In the genomic region with DNA sequence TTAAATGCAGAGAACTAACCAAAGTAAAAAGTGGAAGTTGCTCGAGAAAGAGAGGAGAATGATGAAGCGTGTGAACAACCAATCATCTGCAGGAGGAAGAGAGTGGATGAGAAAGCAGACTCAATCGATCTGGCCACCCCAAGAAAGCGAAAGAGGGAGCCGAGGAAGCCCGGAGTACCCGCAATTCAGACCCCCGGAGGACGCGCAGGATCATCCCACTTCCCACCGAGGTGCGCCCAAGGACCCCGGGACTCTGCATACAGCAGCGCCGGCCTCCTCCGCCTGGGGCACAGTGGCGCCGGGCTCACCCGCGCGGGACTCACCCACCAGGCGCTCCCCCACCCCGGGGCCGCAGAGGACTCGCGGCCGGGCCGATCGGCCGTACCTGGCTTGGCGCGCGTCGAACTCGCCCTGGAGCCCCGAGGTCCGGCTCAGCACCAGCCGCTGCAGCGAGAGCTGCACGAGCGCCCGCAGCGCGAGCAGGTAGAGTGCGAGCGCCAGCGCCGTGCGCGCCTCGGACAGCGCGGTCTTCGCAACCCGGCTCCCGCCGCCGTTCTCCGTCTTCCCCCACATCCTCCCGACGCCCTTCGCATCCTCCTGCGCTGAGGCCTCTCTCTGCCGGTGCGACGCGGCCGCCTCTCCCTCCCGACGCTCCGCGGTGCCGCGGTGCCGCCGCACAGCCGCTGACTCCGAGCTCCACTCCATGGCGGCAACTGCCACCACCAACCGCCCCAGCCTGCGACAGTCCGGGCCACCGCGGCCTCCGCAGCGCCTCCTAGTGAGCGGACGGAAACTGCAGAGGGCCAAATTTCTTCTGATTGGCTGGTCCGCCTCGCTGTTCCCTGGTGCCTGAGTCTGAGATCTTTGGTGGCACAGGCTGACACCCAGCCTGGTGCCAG, we compare ENCODE assay signal across 8 mouse cellular contexts. TPM values are rescaled to one million over a fixed set of nuclear protein-coding genes. Genes with fewer than 3 reads are reported as not detected.
DNase-seq lines count a peak whose midpoint lies in the region; ATAC-seq lines count a peak whose summit lies in the region.

TSS of gene Ermp1 (minus strand) at position 765 of the 899 bp plus-strand sequence.

- peak; percentile 96 for ATAC-seq in hindbrain, embryonic 13.5 days (ENCODE audit: low FRiP score)

- peak within 1 kb of the TSS; percentile 63 for H3K4me2 ChIP-seq in hindbrain, embryonic 13.5 days

- 0 out of 2 replicates have a peak, but pooled peaks cover 4% of the 10 kb centered on the region for H3K4me1 ChIP-seq in hindbrain, embryonic 13.5 days (replicated peaks)

- H3K4me3 ChIP-seq in hindbrain, embryonic 13.5 days, result peak within 1 kb of the TSS; percentile 83

- peak; percentile 91 for DNase-seq in NIH3T3 (ENCODE audit: low read depth)
- peak; percentile 99 for DNase-seq in cerebellum, postnatal 10 days
- peak; percentile 90 to 98 for DNase-seq in frontal cortex, postnatal 14 days (ENCODE audit: low spot score in 2 of 2)
- DNase-seq in layer of hippocampus, postnatal 25 days (ENCODE audit: extremely low spot score in 1 of 2, low spot score in 1 of 2), result peak; percentile 99 to 100
- peak; percentile 96 for DNase-seq in lung, postnatal 25 days (ENCODE audit: low spot score)
- DNase-seq in retina, embryonic 14.5 days (ENCODE audit: low spot score), result peak; percentile 97
- DNase-seq in thymus, postnatal 4 days, result peak; percentile 99

- H3K36me3 ChIP-seq in hindbrain, embryonic 13.5 days, result peaks cover 5% of the 10 kb centered on the region

- H3K27me3 ChIP-seq in hindbrain, embryonic 13.5 days, result no peaks in the 10 kb centered on the region

- under 1% methylated on average over 90 of the region's 90 CpGs for WGBS in hindbrain, embryonic 13.5 days

- H3K9me3 ChIP-seq in hindbrain, embryonic 13.5 days, result no peaks in the 10 kb centered on the region

- H3K9ac ChIP-seq in hindbrain, embryonic 13.5 days, result peak within 1 kb of the TSS; percentile 88

- H3K27ac ChIP-seq in hindbrain, embryonic 13.5 days, result peak within 1 kb of the TSS; percentile 94

RNA-seq across cellular contexts. Expression of gene Ermp1, which starts in this region (rescaled TPM):
- polyA plus RNA-seq in hindbrain, embryonic 13.5 days (2015; fragmentation: Nextera tagmentation; extraction: Ambion mirVana), result 8.5 and 9.7 TPM in 2 replicates
- 10 to 100 TPM; 56.1 to 59.3 TPM for total RNA-seq in layer of hippocampus, postnatal 25 days (2021)

Comparison
In these comparisons a context has a peak if more than half of its experiments do, and no peak if none do; other contexts are left out.
1. Peak in every context shown above with its lines: DNase-seq, ATAC-seq, H3K4me3 ChIP-seq and H3K27ac ChIP-seq.